Mouse (Mus musculus): ENCODE results near the gene Lmntd1. TPM values are rescaled to one million over a fixed set of nuclear protein-coding genes. Genes with fewer than 3 reads are reported as not detected.

Gene Lmntd1
- polyA plus RNA-seq, 1 experiment from 2014 or later: 0.21 TPM

DNA sequence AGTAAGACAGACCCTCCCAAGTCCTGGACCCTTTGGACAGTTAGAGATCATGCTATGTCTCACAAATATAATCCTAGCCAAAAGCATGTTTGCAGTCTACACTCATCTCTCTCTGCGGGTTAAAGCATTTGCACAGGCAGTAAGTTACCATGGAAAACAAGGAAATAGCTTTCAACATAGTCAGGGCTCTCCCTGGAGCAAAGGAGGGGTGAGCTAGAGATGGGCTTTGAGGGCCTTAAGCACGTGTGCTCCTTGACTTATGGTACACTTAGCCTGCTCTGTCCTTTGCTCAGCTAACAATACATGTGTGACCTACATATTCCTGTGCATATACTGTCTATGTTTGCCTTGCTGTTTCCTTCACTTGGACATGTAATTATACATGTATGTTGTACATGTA is 165.8 kb downstream of the Lmntd1 start:
- Histone ChIP-seq H3K27me3 (ENCODE audit: control insufficient read depth, insufficient read depth, low read length) (no peaks in the 10 kb centered on the region), H3K4me2 (ENCODE audit: low read depth) (no peak overlapping the region), H3K4me1 (ENCODE audit: control insufficient read depth, insufficient read depth, low read length) (no peaks in the 10 kb centered on the region), H3K9ac (ENCODE audit: low read length) (no peak overlapping the region), H3K36me3 (ENCODE audit: control insufficient read depth, insufficient read depth, low read length) (no peaks in the 10 kb centered on the region), H3K4me3 (ENCODE audit: low read depth, low read length) (no peak overlapping the region), H3K27ac (ENCODE audit: low read depth, low read length) (no peak overlapping the region), H3K9me3 (ENCODE audit: control insufficient read depth, low read length) (no peaks in the 10 kb centered on the region)
- no peak for DNase-seq (ENCODE audit: low spot score)
- no peak for ATAC-seq (ENCODE audit: insufficient read depth, low FRiP score, low TSS enrichment)
- WGBS: 68% methylated on average over 2 of the region's 2 CpGs

DNA sequence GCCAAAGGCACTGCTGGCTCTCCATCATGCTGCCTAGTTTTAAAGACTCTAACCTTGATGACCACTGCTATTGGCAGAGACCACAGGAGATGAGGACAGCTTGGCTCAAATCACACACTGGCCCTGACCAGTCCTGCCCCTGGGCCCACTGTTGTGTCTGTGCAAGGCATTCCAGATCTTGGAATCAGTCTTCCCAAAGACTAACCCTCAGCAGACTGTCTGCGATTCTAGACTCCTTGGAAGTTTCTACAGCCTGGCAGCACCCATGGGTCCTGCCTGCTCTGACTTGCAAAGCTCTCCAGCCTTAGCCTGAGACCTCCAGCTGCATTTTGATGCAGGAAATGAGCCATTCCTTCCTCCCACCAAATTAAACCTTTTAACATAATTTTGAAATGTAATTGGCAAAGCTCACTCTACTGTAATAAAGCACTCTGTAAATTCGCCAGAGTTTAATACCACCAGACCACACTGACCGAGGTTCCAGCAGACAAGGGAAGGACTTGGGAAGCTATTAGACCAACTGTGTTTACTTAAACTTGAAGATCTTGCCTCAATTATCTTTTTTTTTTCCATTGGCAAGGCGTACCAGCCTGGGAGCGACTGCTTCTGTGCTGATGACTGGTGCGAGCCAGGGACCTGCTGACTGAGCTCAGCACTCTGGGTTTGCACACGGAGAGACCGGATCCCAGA is 168.2 kb downstream of the Lmntd1 start:
- no peaks in the 10 kb centered on the region for H3K4me1 ChIP-seq (ENCODE audit: control insufficient read depth, insufficient read depth, low read length)
- no peak overlapping the region for H3K9ac ChIP-seq (ENCODE audit: low read length)
- WGBS: 82% methylated on average over 8 of the region's 8 CpGs
- ATAC-seq (ENCODE audit: insufficient read depth, low FRiP score, low TSS enrichment) (no peak), DNase-seq (ENCODE audit: low spot score) (no peak)
- H3K27me3 ChIP-seq (ENCODE audit: control insufficient read depth, insufficient read depth, low read length): no peaks in the 10 kb centered on the region
- H3K4me3 ChIP-seq (ENCODE audit: low read depth, low read length): no peak overlapping the region
- no peak overlapping the region for H3K4me2 ChIP-seq (ENCODE audit: low read depth)
- no peaks in the 10 kb centered on the region for H3K36me3 ChIP-seq (ENCODE audit: control insufficient read depth, insufficient read depth, low read length)
- H3K27ac ChIP-seq (ENCODE audit: low read depth, low read length): no peak overlapping the region
- H3K9me3 ChIP-seq (ENCODE audit: control insufficient read depth, low read length): no peaks in the 10 kb centered on the region

DNA sequence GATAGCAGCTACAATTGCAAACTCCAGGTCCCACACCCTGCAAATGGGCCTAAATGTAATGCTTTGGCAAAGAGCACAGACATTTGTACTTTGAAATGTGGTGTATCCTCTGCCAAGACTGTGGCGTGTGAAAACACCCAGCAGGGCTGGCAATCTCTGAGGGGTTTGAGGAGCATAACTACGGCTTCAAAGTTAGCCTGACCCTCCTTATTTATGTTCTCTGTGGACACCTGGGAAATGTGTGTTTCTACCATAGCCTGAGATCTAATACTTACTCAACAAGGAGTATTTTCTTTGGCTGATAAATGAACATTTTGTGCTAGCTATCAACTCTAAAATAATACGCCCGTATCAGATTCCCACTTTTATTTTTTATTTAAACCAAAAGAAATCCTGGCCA is 168.7 kb downstream of the Lmntd1 start:
- Histone ChIP-seq H3K27me3 (ENCODE audit: control insufficient read depth, insufficient read depth, low read length) (no peaks in the 10 kb centered on the region), H3K9me3 (ENCODE audit: control insufficient read depth, low read length) (no peaks in the 10 kb centered on the region), H3K4me3 (ENCODE audit: low read depth, low read length) (no peak overlapping the region), H3K4me2 (ENCODE audit: low read depth) (no peak overlapping the region), H3K4me1 (ENCODE audit: control insufficient read depth, insufficient read depth, low read length) (no peaks in the 10 kb centered on the region), H3K9ac (ENCODE audit: low read length) (no peak overlapping the region), H3K36me3 (ENCODE audit: control insufficient read depth, insufficient read depth, low read length) (no peaks in the 10 kb centered on the region), H3K27ac (ENCODE audit: low read depth, low read length) (no peak overlapping the region)
- ATAC-seq (ENCODE audit: insufficient read depth, low FRiP score, low TSS enrichment) (no peak), DNase-seq (ENCODE audit: low spot score) (no peak)
- 84% methylated on average over 4 of the region's 4 CpGs for WGBS

GRCm38 (mm10) chr6:145442786-145443185 is 171.3 kb downstream of the Lmntd1 start:
- Histone ChIP-seq H3K36me3 (ENCODE audit: control insufficient read depth, insufficient read depth, low read length) (no peaks in the 10 kb centered on the region), H3K4me2 (ENCODE audit: low read depth) (no peak overlapping the region), H3K27me3 (ENCODE audit: control insufficient read depth, insufficient read depth, low read length) (no peaks in the 10 kb centered on the region), H3K9ac (ENCODE audit: low read length) (no peak overlapping the region), H3K4me3 (ENCODE audit: low read depth, low read length) (no peak overlapping the region), H3K9me3 (ENCODE audit: control insufficient read depth, low read length) (no peaks in the 10 kb centered on the region), H3K27ac (ENCODE audit: low read depth, low read length) (no peak overlapping the region), H3K4me1 (ENCODE audit: control insufficient read depth, insufficient read depth, low read length) (no peaks in the 10 kb centered on the region)
- ATAC-seq (ENCODE audit: insufficient read depth, low FRiP score, low TSS enrichment) (no peak), DNase-seq (ENCODE audit: low spot score) (no peak)
- 56% methylated on average over 13 of the region's 13 CpGs for WGBS

- no peaks in the 10 kb centered on the region for H3K9me3 ChIP-seq (ENCODE audit: control insufficient read depth, low read length)
- no peak overlapping the region for H3K4me2 ChIP-seq (ENCODE audit: low read depth)
- no peaks in the 10 kb centered on the region for H3K27me3 ChIP-seq (ENCODE audit: control insufficient read depth, insufficient read depth, low read length)
- H3K27ac ChIP-seq (ENCODE audit: low read depth, low read length): no peak overlapping the region
- DNase-seq (ENCODE audit: low spot score) (peak; percentile 74), ATAC-seq (ENCODE audit: insufficient read depth, low FRiP score, low TSS enrichment) (no peak)
- no peak overlapping the region for H3K9ac ChIP-seq (ENCODE audit: low read length)
- no peaks in the 10 kb centered on the region for H3K36me3 ChIP-seq (ENCODE audit: control insufficient read depth, insufficient read depth, low read length)
- H3K4me1 ChIP-seq (ENCODE audit: control insufficient read depth, insufficient read depth, low read length): no peaks in the 10 kb centered on the region
- WGBS: 69% methylated on average over 18 of the region's 18 CpGs
- no peak overlapping the region for H3K4me3 ChIP-seq (ENCODE audit: low read depth, low read length)
Measured at GRCm38 (mm10) chr6:145441416-145442110, 172.6 kb downstream of the Lmntd1 start.

- DNase-seq (ENCODE audit: low spot score) (no peak), ATAC-seq (ENCODE audit: insufficient read depth, low FRiP score, low TSS enrichment) (no peak)
- no peak overlapping the region for H3K9ac ChIP-seq (ENCODE audit: low read length)
- H3K27ac ChIP-seq (ENCODE audit: low read depth, low read length): no peak overlapping the region
- no peaks in the 10 kb centered on the region for H3K27me3 ChIP-seq (ENCODE audit: control insufficient read depth, insufficient read depth, low read length)
- no peak overlapping the region for H3K4me2 ChIP-seq (ENCODE audit: low read depth)
- H3K9me3 ChIP-seq (ENCODE audit: control insufficient read depth, low read length): no peaks in the 10 kb centered on the region
- no peaks in the 10 kb centered on the region for H3K36me3 ChIP-seq (ENCODE audit: control insufficient read depth, insufficient read depth, low read length)
- 87% methylated on average over 5 of the region's 5 CpGs for WGBS
- no peaks in the 10 kb centered on the region for H3K4me1 ChIP-seq (ENCODE audit: control insufficient read depth, insufficient read depth, low read length)
- no peak overlapping the region for H3K4me3 ChIP-seq (ENCODE audit: low read depth, low read length)
Measured at GRCm38 (mm10) chr6:145438851-145439250, 175.3 kb downstream of the Lmntd1 start.

DNA sequence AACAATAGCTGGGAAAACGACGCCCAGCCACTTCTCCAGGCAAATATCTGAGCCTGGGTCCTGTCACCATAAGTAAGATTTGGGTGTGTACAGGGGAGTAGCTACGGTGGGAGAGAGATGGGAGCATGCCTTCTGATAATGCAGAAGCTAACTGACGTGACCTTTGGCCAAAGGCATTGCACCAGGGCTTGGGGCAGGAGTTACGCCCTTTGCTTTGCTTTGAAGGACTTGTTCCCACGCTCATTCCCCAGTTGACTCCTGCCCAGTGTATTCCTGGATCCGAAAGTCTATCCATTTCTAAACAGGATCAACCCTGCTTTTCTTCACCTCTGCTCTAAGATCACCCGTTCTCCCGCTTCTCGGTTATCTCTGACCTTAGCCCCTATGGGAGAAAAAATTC is 178.4 kb downstream of the Lmntd1 start:
- DNase-seq (ENCODE audit: low spot score) (no peak), ATAC-seq (ENCODE audit: insufficient read depth, low FRiP score, low TSS enrichment) (no peak)
- H3K9ac ChIP-seq (ENCODE audit: low read length): no peak overlapping the region
- no peak overlapping the region for H3K4me3 ChIP-seq (ENCODE audit: low read depth, low read length)
- H3K27ac ChIP-seq (ENCODE audit: low read depth, low read length): no peak overlapping the region
- WGBS: 87% methylated on average over 10 of the region's 10 CpGs
- H3K4me1 ChIP-seq (ENCODE audit: control insufficient read depth, insufficient read depth, low read length): no peaks in the 10 kb centered on the region
- H3K27me3 ChIP-seq (ENCODE audit: control insufficient read depth, insufficient read depth, low read length): no peaks in the 10 kb centered on the region
- no peaks in the 10 kb centered on the region for H3K36me3 ChIP-seq (ENCODE audit: control insufficient read depth, insufficient read depth, low read length)
- no peak overlapping the region for H3K4me2 ChIP-seq (ENCODE audit: low read depth)
- H3K9me3 ChIP-seq (ENCODE audit: control insufficient read depth, low read length): no peaks in the 10 kb centered on the region

DNA sequence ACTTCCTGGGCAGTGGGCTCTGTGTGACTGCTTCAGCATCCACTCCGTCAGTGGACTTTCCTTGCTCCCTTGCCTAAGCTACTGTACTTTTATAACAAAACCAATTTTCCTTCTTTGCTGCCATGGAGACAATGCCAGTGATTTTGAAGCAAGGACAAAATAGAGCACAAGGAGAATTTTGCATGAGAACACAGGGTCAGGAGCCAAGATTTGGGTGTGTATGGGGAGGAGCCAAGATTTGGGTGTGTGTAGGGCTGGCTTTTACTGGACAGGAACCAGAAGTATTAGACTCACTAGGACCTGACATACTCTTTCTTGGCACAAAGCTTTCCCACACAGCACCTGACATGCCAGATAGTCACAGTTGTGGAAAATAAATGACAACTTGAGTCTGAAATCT is 179.0 kb downstream of the Lmntd1 start:
- H3K4me1 ChIP-seq (ENCODE audit: control insufficient read depth, insufficient read depth, low read length): no peaks in the 10 kb centered on the region
- no peaks in the 10 kb centered on the region for H3K27me3 ChIP-seq (ENCODE audit: control insufficient read depth, insufficient read depth, low read length)
- ATAC-seq (ENCODE audit: insufficient read depth, low FRiP score, low TSS enrichment) (no peak), DNase-seq (ENCODE audit: low spot score) (no peak)
- no peaks in the 10 kb centered on the region for H3K9me3 ChIP-seq (ENCODE audit: control insufficient read depth, low read length)
- H3K36me3 ChIP-seq (ENCODE audit: control insufficient read depth, insufficient read depth, low read length): no peaks in the 10 kb centered on the region
- no peak overlapping the region for H3K27ac ChIP-seq (ENCODE audit: low read depth, low read length)
- 96% methylated on average over 1 of the region's 1 CpGs for WGBS
- no peak overlapping the region for H3K4me3 ChIP-seq (ENCODE audit: low read depth, low read length)
- no peak overlapping the region for H3K9ac ChIP-seq (ENCODE audit: low read length)
- no peak overlapping the region for H3K4me2 ChIP-seq (ENCODE audit: low read depth)

DNA sequence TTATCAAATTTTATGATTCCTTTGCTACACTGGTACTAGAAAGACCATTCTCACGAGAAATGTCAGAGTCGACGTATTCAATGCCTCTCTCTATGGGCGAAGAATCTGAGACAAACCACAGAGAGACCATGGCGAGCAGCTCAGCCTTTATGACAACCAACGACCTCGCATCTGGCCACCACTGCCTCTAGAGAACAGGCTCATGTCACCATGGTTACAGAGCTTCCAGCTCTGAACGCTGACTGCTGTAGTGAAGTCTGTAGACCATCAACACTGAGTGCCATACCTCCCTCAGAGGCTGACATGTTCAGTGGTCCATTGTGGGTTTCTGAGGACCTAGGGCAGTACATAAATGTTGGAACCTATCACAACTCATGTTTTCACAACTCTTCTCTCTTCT is 180.2 kb downstream of the Lmntd1 start:
- no peaks in the 10 kb centered on the region for H3K9me3 ChIP-seq (ENCODE audit: control insufficient read depth, low read length)
- no peaks in the 10 kb centered on the region for H3K36me3 ChIP-seq (ENCODE audit: control insufficient read depth, insufficient read depth, low read length)
- no peaks in the 10 kb centered on the region for H3K27me3 ChIP-seq (ENCODE audit: control insufficient read depth, insufficient read depth, low read length)
- no peak overlapping the region for H3K27ac ChIP-seq (ENCODE audit: low read depth, low read length)
- H3K4me1 ChIP-seq (ENCODE audit: control insufficient read depth, insufficient read depth, low read length): no peaks in the 10 kb centered on the region
- no peak overlapping the region for H3K4me2 ChIP-seq (ENCODE audit: low read depth)
- H3K9ac ChIP-seq (ENCODE audit: low read length): no peak overlapping the region
- no peak overlapping the region for H3K4me3 ChIP-seq (ENCODE audit: low read depth, low read length)
- ATAC-seq (ENCODE audit: insufficient read depth, low FRiP score, low TSS enrichment) (no peak), DNase-seq (ENCODE audit: low spot score) (no peak)
- WGBS: 68% methylated on average over 8 of the region's 8 CpGs
